Comparison of ENCODE assay signal across 8 mouse cellular contexts in the genomic region with DNA sequence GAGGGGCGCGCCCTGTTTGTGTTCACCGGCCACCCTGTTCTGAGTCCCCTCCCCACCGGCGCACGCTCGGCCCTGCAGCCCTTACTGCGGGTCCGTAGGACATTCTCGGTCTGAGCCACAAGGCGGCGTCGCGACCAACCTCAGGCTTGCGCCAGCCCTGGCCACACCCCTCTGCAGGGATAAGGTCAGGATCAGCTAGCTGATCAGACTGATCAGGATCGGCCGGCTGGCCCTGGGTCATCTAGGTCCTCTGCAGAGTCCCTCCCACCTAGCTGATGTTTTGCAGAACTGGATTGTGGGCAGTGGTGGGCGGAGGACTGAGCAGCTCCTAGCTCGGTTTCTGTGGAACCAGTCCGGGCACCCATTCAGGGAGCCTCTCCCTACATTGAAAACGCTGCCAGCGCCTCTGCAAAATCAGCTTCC. TPM values are rescaled to one million over a fixed set of nuclear protein-coding genes. Genes with fewer than 3 reads are reported as not detected.
A peak's percentile ranks its signal among the peaks of the same experiment; 100 is the strongest.
DNase-seq lines count a peak whose midpoint lies in the region; ATAC-seq and TF ChIP-seq lines count a peak whose summit lies in the region.

A gene (minus strand): TSS at position 264 of the 423 bp plus-strand sequence.

- DNase-seq in embryonic facial prominence, embryonic 14.5 days (ENCODE audit: low spot score) = peak; percentile 81
- DNase-seq in kidney, postnatal 0 days (ENCODE audit: low spot score) = peak; percentile 76
- peak; percentile 90 for DNase-seq in lung, embryonic 14.5 days
- peak; percentile 42 for DNase-seq in thymus, postnatal 25 days

- no peaks in the 10 kb centered on the region for H3K36me3 ChIP-seq in C2C12 (ENCODE audit: control insufficient read depth, insufficient read depth)
- no peaks in the 10 kb centered on the region for H3K36me3 ChIP-seq in embryonic facial prominence, embryonic 14.5 days (ENCODE audit: control insufficient read depth, insufficient read depth, low read length)
- H3K36me3 ChIP-seq in heart, embryonic 13.5 days = peaks cover 2% of the 10 kb centered on the region; the same call in 1 of the 2 replicates
- H3K36me3 ChIP-seq in kidney, postnatal 0 days (ENCODE audit: insufficient read depth, low read length) = no peaks in the 10 kb centered on the region
- H3K36me3 ChIP-seq in lung, embryonic 14.5 days (ENCODE audit: insufficient read depth) = no peaks in the 10 kb centered on the region
- no peaks in the 10 kb centered on the region for H3K36me3 ChIP-seq in neural tube, embryonic 15.5 days

- H3K27ac ChIP-seq in bone marrow, adult 2 months (ENCODE audit: control insufficient read depth, insufficient read depth, low read depth, low read length, poor library complexity) = no peak within 1 kb of the TSS
- no peak within 1 kb of the TSS; the same call in 1 of the 2 replicates for H3K27ac ChIP-seq in embryonic facial prominence, embryonic 14.5 days (replicated peaks; ENCODE audit: low read depth, low read length)
- no peak within 1 kb of the TSS for H3K27ac ChIP-seq in heart, embryonic 13.5 days (replicated peaks)
- no peak within 1 kb of the TSS for H3K27ac ChIP-seq in kidney, postnatal 0 days
- no peak within 1 kb of the TSS for H3K27ac ChIP-seq in lung, embryonic 14.5 days (ENCODE audit: low read depth)
- peak within 1 kb of the TSS; percentile 73 for H3K27ac ChIP-seq in neural tube, embryonic 15.5 days (replicated peaks)

- H3K79me3 ChIP-seq in C2C12 (ENCODE audit: low read depth) = no peaks in the 10 kb centered on the region

- H3K27me3 ChIP-seq in C2C12 (ENCODE audit: control insufficient read depth, insufficient read depth, insufficient read length) = no peaks in the 10 kb centered on the region
- no peaks in the 10 kb centered on the region for H3K27me3 ChIP-seq in embryonic facial prominence, embryonic 14.5 days (replicated peaks; ENCODE audit: control insufficient read depth, insufficient read depth, low read length)
- H3K27me3 ChIP-seq in heart, embryonic 13.5 days (replicated peaks) = peaks cover 9% of the 10 kb centered on the region; the same call in 1 of the 2 replicates
- H3K27me3 ChIP-seq in kidney, postnatal 0 days (ENCODE audit: insufficient read depth, low read length) = no peaks in the 10 kb centered on the region
- H3K27me3 ChIP-seq in lung, embryonic 14.5 days (ENCODE audit: insufficient read depth, low read length) = no peaks in the 10 kb centered on the region
- no peaks in the 10 kb centered on the region for H3K27me3 ChIP-seq in neural tube, embryonic 15.5 days (replicated peaks)

- H3K4me2 ChIP-seq in embryonic facial prominence, embryonic 14.5 days (ENCODE audit: low read depth, low read length) = peak within 1 kb of the TSS; percentile 84
- H3K4me2 ChIP-seq in heart, embryonic 13.5 days = peak within 1 kb of the TSS; percentile 87
- H3K4me2 ChIP-seq in kidney, postnatal 0 days (ENCODE audit: low read length) = peak within 1 kb of the TSS; percentile 98
- peak within 1 kb of the TSS; percentile 82 for H3K4me2 ChIP-seq in lung, embryonic 14.5 days
- peak within 1 kb of the TSS; percentile 82 for H3K4me2 ChIP-seq in neural tube, embryonic 15.5 days

- TF ChIP-seq POLR2A in bone marrow, adult 2 months (IDR thresholded peaks at IDR 0.05; ENCODE audit: borderline replicate concordance, control insufficient read depth, low read depth, low read length) = no peak

- peak within 1 kb of the TSS; percentile 21 for H3K4me3 ChIP-seq in C2C12 (ENCODE audit: insufficient read depth, poor library complexity, severe bottlenecking)
- H3K4me3 ChIP-seq in bone marrow, adult 2 months (replicated peaks; ENCODE audit: control insufficient read depth, low read depth, low read length) = peak within 1 kb of the TSS; percentile 17
- H3K4me3 ChIP-seq in embryonic facial prominence, embryonic 14.5 days (ENCODE audit: low read depth, low read length) = peak within 1 kb of the TSS; percentile 64
- H3K4me3 ChIP-seq in heart, embryonic 13.5 days = peak within 1 kb of the TSS; percentile 78
- peak within 1 kb of the TSS; percentile 60 for H3K4me3 ChIP-seq in kidney, postnatal 0 days (replicated peaks; ENCODE audit: low read depth, low read length)
- peak within 1 kb of the TSS; percentile 60 for H3K4me3 ChIP-seq in lung, embryonic 14.5 days (ENCODE audit: low read depth, low read length)
- peak within 1 kb of the TSS; percentile 61 for H3K4me3 ChIP-seq in neural tube, embryonic 15.5 days (replicated peaks)

- no peaks in the 10 kb centered on the region for H3K4me1 ChIP-seq in bone marrow, adult 2 months (ENCODE audit: control insufficient read depth, insufficient read depth, low read length)
- 0 out of 2 replicates have a peak, but pooled peaks cover 4% of the 10 kb centered on the region for H3K4me1 ChIP-seq in embryonic facial prominence, embryonic 14.5 days (ENCODE audit: control insufficient read depth, insufficient read depth, low read length)
- H3K4me1 ChIP-seq in heart, embryonic 13.5 days = peaks cover 23% of the 10 kb centered on the region
- no peaks in the 10 kb centered on the region for H3K4me1 ChIP-seq in kidney, postnatal 0 days (replicated peaks; ENCODE audit: insufficient read depth, low read length)
- no peaks in the 10 kb centered on the region for H3K4me1 ChIP-seq in lung, embryonic 14.5 days (ENCODE audit: insufficient read depth)
- H3K4me1 ChIP-seq in neural tube, embryonic 15.5 days = peaks cover 14% of the 10 kb centered on the region; the same call in 1 of the 2 replicates

- H3K9ac ChIP-seq in embryonic facial prominence, embryonic 14.5 days (ENCODE audit: low read depth, low read length) = peak within 1 kb of the TSS; percentile 83
- H3K9ac ChIP-seq in heart, embryonic 13.5 days = peak within 1 kb of the TSS; percentile 88
- peak within 1 kb of the TSS; percentile 62 for H3K9ac ChIP-seq in kidney, postnatal 0 days (ENCODE audit: low read depth, low read length)
- peak within 1 kb of the TSS; percentile 68 for H3K9ac ChIP-seq in lung, embryonic 14.5 days
- peak within 1 kb of the TSS; percentile 67 for H3K9ac ChIP-seq in neural tube, embryonic 15.5 days (replicated peaks)

- peak; percentile 93 for ATAC-seq in embryonic facial prominence, embryonic 14.5 days (ENCODE audit: low read depth)
- peak; percentile 39; the same call in 1 of the 2 replicates for ATAC-seq in heart, embryonic 13.5 days (ENCODE audit: extremely low read depth, insufficient number of reproducible peaks, low FRiP score, low TSS enrichment)
- ATAC-seq in kidney, postnatal 0 days (replicated peaks; ENCODE audit: low FRiP score, low read depth) = peak; percentile 89
- ATAC-seq in lung, embryonic 14.5 days (ENCODE audit: insufficient read depth) = peak; percentile 93
- peak; percentile 90 for ATAC-seq in neural tube, embryonic 15.5 days (ENCODE audit: low FRiP score)

- H3K79me2 ChIP-seq in C2C12 (ENCODE audit: control insufficient read depth, insufficient read depth) = no peaks in the 10 kb centered on the region

- no peak for TF ChIP-seq CTCF in C2C12 (IDR thresholded peaks at IDR 0.05; ENCODE audit: control insufficient read depth, insufficient read depth, insufficient read length)
- peak; percentile 38; the same call in 1 of the 2 replicates for TF ChIP-seq CTCF in bone marrow, adult 2 months (IDR thresholded peaks at IDR 0.05; ENCODE audit: control insufficient read depth, insufficient read depth, low read length)
- TF ChIP-seq CTCF in kidney, postnatal 0 days (IDR thresholded peaks at IDR 0.05; ENCODE audit: low read depth) = peak; percentile 80
- peak; percentile 87 for TF ChIP-seq CTCF in lung, embryonic 14.5 days (IDR thresholded peaks at IDR 0.05; ENCODE audit: low read depth)

- no peaks in the 10 kb centered on the region for H3K9me3 ChIP-seq in embryonic facial prominence, embryonic 14.5 days (ENCODE audit: control insufficient read depth, low read length)
- no peaks in the 10 kb centered on the region for H3K9me3 ChIP-seq in heart, embryonic 13.5 days
- H3K9me3 ChIP-seq in kidney, postnatal 0 days (replicated peaks; ENCODE audit: low read length) = no peaks in the 10 kb centered on the region
- no peaks in the 10 kb centered on the region for H3K9me3 ChIP-seq in lung, embryonic 14.5 days (ENCODE audit: low read depth, low read length)
- no peaks in the 10 kb centered on the region for H3K9me3 ChIP-seq in neural tube, embryonic 15.5 days (replicated peaks)

- peak within 1 kb of the TSS; percentile 58 for H3ac ChIP-seq in C2C12 (ENCODE audit: control insufficient read depth, insufficient read length, low read depth)

- WGBS in bone marrow, adult 2 months = 2% methylated on average over 22 of the region's 22 CpGs
- WGBS in embryonic facial prominence, embryonic 14.5 days = 1% methylated on average over 19 of the region's 22 CpGs
- 0% methylated on average over 22 of the region's 22 CpGs for WGBS in heart, embryonic 13.5 days
- 1% methylated on average over 22 of the region's 22 CpGs for WGBS in kidney, postnatal 0 days
- WGBS in lung, embryonic 14.5 days = 0% methylated on average over 22 of the region's 22 CpGs
- under 1% methylated on average over 22 of the region's 22 CpGs for WGBS in neural tube, embryonic 15.5 days

TF ChIP-seq in C2C12, 6 proteins besides CTCF, POLR2A, EP300 and RAD21:
- TF ChIP-seq CEBPB (IDR thresholded peaks at IDR 0.05; ENCODE audit: low read depth) = no peak
- no peak for TF ChIP-seq MYOG (IDR thresholded peaks at IDR 0.05; ENCODE audit: control insufficient read depth, extremely low read depth, insufficient read length)
- no peak for TF ChIP-seq MAX (IDR thresholded peaks at IDR 0.05)
- TF ChIP-seq MYOD1 (IDR thresholded peaks at IDR 0.05; ENCODE audit: control insufficient read depth, insufficient read length, low read depth) = no peak
- no peak for TF ChIP-seq USF1 (IDR thresholded peaks at IDR 0.05; ENCODE audit: low read depth)
- TF ChIP-seq FOSL1 (IDR thresholded peaks at IDR 0.05; ENCODE audit: insufficient read depth, low read length, poor library complexity, severe bottlenecking) = no peak

RNA-seq across cellular contexts. Expression of the gene that starts here (rescaled TPM):
- polyA plus RNA-seq in C2C12 (2012; fragmentation: generic; extraction: Trizol) = 4.3 TPM
- polyA plus RNA-seq in bone marrow, adult 2 months (2011; ENCODE audit: insufficient read depth, insufficient read length, low replicate concordance, missing spikeins) = not detected in 2 replicates
- polyA plus RNA-seq in embryonic facial prominence, embryonic 14.5 days (2014; fragmentation: Nextera tagmentation; extraction: Ambion mirVana) = 25.1 and 27.4 TPM in 2 replicates
- polyA plus RNA-seq in heart, embryonic 13.5 days (2015; fragmentation: Nextera tagmentation; extraction: Ambion mirVana) = 13.5 and 16.2 TPM in 2 replicates
- polyA plus RNA-seq in kidney, postnatal 0 days (2015; fragmentation: Nextera tagmentation; extraction: Ambion mirVana) = 18.2 and 19.1 TPM in 2 replicates
- 9.6 and 13.3 TPM in 2 replicates for polyA plus RNA-seq in lung, embryonic 14.5 days (2014; fragmentation: Nextera tagmentation; extraction: Ambion mirVana)
- 15.5 and 18.3 TPM in 2 replicates for polyA plus RNA-seq in neural tube, embryonic 15.5 days (2015; fragmentation: Nextera tagmentation; extraction: Ambion mirVana)

Comparison
In these comparisons a context has a peak if more than half of its experiments do, and no peak if none do; other contexts are left out.
1. H3K4me3 ChIP-seq: peak in every context shown above with its lines; median percentile 78 in heart, embryonic 13.5 days; 64 in embryonic facial prominence, embryonic 14.5 days; 61 in neural tube, embryonic 15.5 days; 60 in kidney, postnatal 0 days; 60 in lung, embryonic 14.5 days; 21 in C2C12; 17 in bone marrow, adult 2 months.
2. ATAC-seq: peak in every context shown above with its lines; median percentile 93 in embryonic facial prominence, embryonic 14.5 days; 93 in lung, embryonic 14.5 days; 90 in neural tube, embryonic 15.5 days; 89 in kidney, postnatal 0 days; 39 in heart, embryonic 13.5 days.